ENCODE assay signal across 8 mouse cellular contexts in genomic region chr4:153110291-153110746, GRCm38 (mm10).
DNase-seq lines count a peak whose midpoint lies in the region; ATAC-seq and TF ChIP-seq lines count a peak whose summit lies in the region.

No protein-coding gene starts in this region.

- H3K4me1 ChIP-seq in liver, adult 2 months (ENCODE audit: control insufficient read depth, insufficient read depth, low read length): no peaks in the 10 kb centered on the region
- H3K4me1 ChIP-seq in liver, embryonic 12.5 days: no peaks in the 10 kb centered on the region
- H3K4me1 ChIP-seq in hindbrain, embryonic 15.5 days (replicated peaks): peaks cover 5% of the 10 kb centered on the region; the same call in 1 of the 2 replicates
- no peaks in the 10 kb centered on the region for H3K4me1 ChIP-seq in stomach, postnatal 0 days (replicated peaks; ENCODE audit: control insufficient read depth, insufficient read depth)

- no peak for TF ChIP-seq EP300 in stomach, postnatal 0 days (optimal IDR thresholded peaks at IDR 0.05)

- intact Hi-C loops in left cerebral cortex, adult 2 months (cut with DNase I): no loop called here

- 35% methylated on average over 16 of the region's 16 CpGs for WGBS in liver, adult 2 months
- WGBS in liver, embryonic 12.5 days (ENCODE audit: insufficient replicate concordance): 38% methylated on average over 16 of the region's 16 CpGs
- 43% methylated on average over 16 of the region's 16 CpGs for WGBS in hindbrain, embryonic 15.5 days
- WGBS in stomach, postnatal 0 days: 30% methylated on average over 16 of the region's 16 CpGs

- H3K79me2 ChIP-seq in liver, adult 2 months (ENCODE audit: control insufficient read depth, insufficient read depth, low read length): no peaks in the 10 kb centered on the region

- no peak overlapping the region for H3K9ac ChIP-seq in liver, adult 2 months (ENCODE audit: low read depth, low read length)
- no peak overlapping the region for H3K9ac ChIP-seq in liver, embryonic 12.5 days
- no peak overlapping the region for H3K9ac ChIP-seq in hindbrain, embryonic 15.5 days
- H3K9ac ChIP-seq in stomach, postnatal 0 days (ENCODE audit: low read length): no peak overlapping the region

- ATAC-seq in liver, embryonic 12.5 days: no peak
- 0 out of 2 replicates have a peak, but pooled peaks have one; percentile 15 for ATAC-seq in hindbrain, embryonic 15.5 days (ENCODE audit: low FRiP score, low read depth)
- no peak for ATAC-seq in stomach, postnatal 0 days (ENCODE audit: low FRiP score, low TSS enrichment)
- ATAC-seq in megakaryocyte-erythroid progenitor cell, adult 5-6 weeks (replicated peaks; ENCODE audit: low FRiP score, low TSS enrichment, poor library complexity, severe bottlenecking): no peak

- no peaks in the 10 kb centered on the region for H3K36me3 ChIP-seq in liver, adult 2 months (ENCODE audit: control insufficient read depth, insufficient read depth, low read length)
- H3K36me3 ChIP-seq in liver, embryonic 12.5 days: no peaks in the 10 kb centered on the region
- no peaks in the 10 kb centered on the region for H3K36me3 ChIP-seq in hindbrain, embryonic 15.5 days
- H3K36me3 ChIP-seq in stomach, postnatal 0 days (ENCODE audit: control insufficient read depth, insufficient read depth, low read length): no peaks in the 10 kb centered on the region

- H3K9me3 ChIP-seq in liver, embryonic 12.5 days (replicated peaks): peaks cover 29% of the 10 kb centered on the region; the same call in 1 of the 2 replicates
- H3K9me3 ChIP-seq in hindbrain, embryonic 15.5 days: peaks cover 1% of the 10 kb centered on the region; the same call in 1 of the 2 replicates
- H3K9me3 ChIP-seq in stomach, postnatal 0 days (ENCODE audit: control insufficient read depth, low read length): no peaks in the 10 kb centered on the region

- DNase-seq in liver, adult 2 months (ENCODE audit: extremely low read depth, low read depth, low spot score): peak; percentile 38
- DNase-seq in embryo, embryonic 9.5 days (ENCODE audit: extremely low spot score): peak; percentile 12
- peak; percentile 23 to 40 for DNase-seq in left cerebral cortex, adult 2 months (ENCODE audit: extremely low spot score in 1 of 2, low spot score in 2 of 2)
- DNase-seq in stomach, postnatal 0 days (ENCODE audit: low spot score): no peak
- no peak for DNase-seq in spleen, adult 18-20 months

- H3K4me3 ChIP-seq in liver, adult 2 months (ENCODE audit: insufficient read depth, low read depth, low read length): no peak overlapping the region
- H3K4me3 ChIP-seq in liver, embryonic 12.5 days: no peak overlapping the region
- H3K4me3 ChIP-seq in hindbrain, embryonic 15.5 days: no peak overlapping the region
- no peak overlapping the region for H3K4me3 ChIP-seq in left cerebral cortex, adult 2 months
- H3K4me3 ChIP-seq in stomach, postnatal 0 days (ENCODE audit: low read depth, low read length): no peak overlapping the region

- no peak for TF ChIP-seq POLR2A in liver, adult 2 months (IDR thresholded peaks at IDR 0.05; ENCODE audit: extremely low read depth, insufficient read depth, low read length)

- no peak overlapping the region for H3K27ac ChIP-seq in liver, adult 2 months (replicated peaks; ENCODE audit: insufficient read depth, low read depth, low read length)
- no peak overlapping the region for H3K27ac ChIP-seq in liver, embryonic 12.5 days
- H3K27ac ChIP-seq in hindbrain, embryonic 15.5 days (replicated peaks): peak overlapping the region; percentile 30; the same call in 1 of the 2 replicates
- no peak overlapping the region for H3K27ac ChIP-seq in left cerebral cortex, adult 2 months
- H3K27ac ChIP-seq in stomach, postnatal 0 days (replicated peaks): no peak overlapping the region

- no peak overlapping the region for H3K4me2 ChIP-seq in liver, embryonic 12.5 days
- H3K4me2 ChIP-seq in hindbrain, embryonic 15.5 days: no peak overlapping the region
- no peak overlapping the region for H3K4me2 ChIP-seq in stomach, postnatal 0 days (replicated peaks; ENCODE audit: low read depth)

- H3K27me3 ChIP-seq in liver, adult 2 months (ENCODE audit: control insufficient read depth, insufficient read depth, low read length): no peaks in the 10 kb centered on the region
- no peaks in the 10 kb centered on the region for H3K27me3 ChIP-seq in liver, embryonic 12.5 days (replicated peaks)
- no peaks in the 10 kb centered on the region for H3K27me3 ChIP-seq in hindbrain, embryonic 15.5 days
- no peaks in the 10 kb centered on the region for H3K27me3 ChIP-seq in stomach, postnatal 0 days (ENCODE audit: control insufficient read depth, insufficient read depth, low read length)

- TF ChIP-seq CTCF in liver, adult 2 months (IDR thresholded peaks at IDR 0.05; ENCODE audit: low read depth, low read length): 0 out of 2 replicates have a peak, but pooled peaks have one; percentile 6
- peak; percentile 44 for TF ChIP-seq CTCF in left cerebral cortex, adult 2 months (IDR thresholded peaks at IDR 0.05)
- TF ChIP-seq CTCF in stomach, postnatal 0 days (IDR thresholded peaks at IDR 0.05; ENCODE audit: low read depth): peak; percentile 34

Comparison
In these comparisons a context has a peak if more than half of its experiments do, and no peak if none do; other contexts are left out.
1. DNase-seq: peak in liver, adult 2 months (single experiment), embryo, embryonic 9.5 days (single experiment) and left cerebral cortex, adult 2 months (2 of 2); none in stomach, postnatal 0 days (single experiment) and spleen, adult 18-20 months (0 of 2).
2. Peak in every context shown above with its lines, with median percentiles within 50 percentile points of each other: CTCF ChIP-seq.